Mouse (Mus musculus) MEL (cell line): ENCODE results near the gene Epb41.

Experiments used
- CHD2 ChIP-seq: IDR thresholded peaks from 2 replicates; pipeline ENCODE4 v1.6.1; 2011; ENCODE audit warnings: low read length, improper control_type of control experiment
- CTCF ChIP-seq, 3 experiments: IDR thresholded peaks in 2 of 3; conservative IDR thresholded peaks in 1 of 3; 2 replicates each; pipeline ENCODE4 v1.5.1; 2011 to 2012; ENCODE audit warnings: low read length in 3 of 3, low read depth in 2 of 3, mild to moderate bottlenecking in 2 of 3, improper control_type of control experiment in 1 of 3, inconsistent platforms in 1 of 3, mixed read lengths in 1 of 3, moderate library complexity in 1 of 3; ENCODE audit not compliant: control insufficient read depth in 1 of 3, insufficient read depth in 1 of 3, poor library complexity in 1 of 3, severe bottlenecking in 1 of 3
- SIN3A ChIP-seq: IDR thresholded peaks from 2 replicates; pipeline ENCODE4 v1.6.1; 2012; ENCODE audit warnings: low read length, improper control_type of control experiment, inconsistent platforms
- ZMIZ1 ChIP-seq: IDR thresholded peaks from 2 replicates; pipeline ENCODE4 v1.6.1; 2012; ENCODE audit warnings: low read depth, mild to moderate bottlenecking, inconsistent platforms, low read length, improper control_type of control experiment, moderate library complexity

- no peak for TF ChIP-seq CTCF (IDR thresholded peaks at IDR 0.05 in 2 of 3, conservative IDR thresholded peaks at IDR 0.05 in 1 of 3; ENCODE audit: control insufficient read depth in 1 of 3, insufficient read depth in 1 of 3, low read depth in 2 of 3, low read length in 3 of 3, poor library complexity in 1 of 3, severe bottlenecking in 1 of 3)
- no peak; the same call in 1 of the 2 replicates for TF ChIP-seq CHD2
- peak; percentile 86 for TF ChIP-seq SIN3A
- TF ChIP-seq ZMIZ1, result peak; percentile 86
These were observed at the start of gene Epb41 for GRCm38 (mm10) chr4:132074933-132075769.
